Mouse (Mus musculus) embryonic fibroblast, embryonic 13.5 days (primary cell): ENCODE measurements around the gene Gm14327.
"Not testable (repeated sequence)": the region's sequence is repeated elsewhere in the genome, so short reads cannot be mapped to it uniquely, and the experiment has no call there.

Experiments used
- CTCF ChIP-seq: IDR thresholded peaks from 2 replicates; pipeline ENCODE4 v1.5.1; 2011; ENCODE audit warnings: mild to moderate bottlenecking, control low read depth, low read length, moderate library complexity, borderline replicate concordance; ENCODE audit not compliant: insufficient read depth
- POLR2A ChIP-seq: IDR thresholded peaks from 2 replicates; pipeline ENCODE4 v1.6.1; 2011; ENCODE audit warnings: low read depth, mild to moderate bottlenecking, control low read depth, low read length, moderate library complexity

DNA sequence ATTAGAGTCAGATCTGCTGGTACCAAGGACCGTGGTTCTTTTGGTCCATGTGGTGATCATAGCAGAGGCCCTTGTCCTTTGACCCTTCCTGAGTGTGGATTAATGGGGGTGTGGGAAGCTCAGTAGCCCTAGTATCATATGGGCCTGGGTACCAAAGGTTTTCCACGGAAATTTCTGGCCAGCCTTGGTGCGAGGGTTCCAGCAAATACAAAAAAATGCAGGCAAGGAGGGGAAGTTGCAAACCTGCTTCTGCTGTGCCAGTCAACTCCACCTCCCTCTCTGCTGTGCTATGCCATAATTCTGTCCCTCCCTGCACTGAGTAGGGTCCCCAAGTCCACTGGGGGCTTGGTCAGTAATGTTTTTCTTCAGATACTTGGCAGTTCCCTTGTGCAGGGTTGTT is 1.3 kb downstream of the Gm14327 start:
- TF ChIP-seq CTCF, POLR2A: not testable (repeated sequence)
